Mouse (Mus musculus): ENCODE results near the gene Zcchc14. TPM values are rescaled to one million over a fixed set of nuclear protein-coding genes. Genes with fewer than 3 reads are reported as not detected.

Gene Zcchc14
- polyA plus RNA-seq, 1 experiment from 2014 or later, result 10.7 TPM

GRCm38 (mm10) chr8:121590203-121591177, 62.2 kb downstream of the Zcchc14 start, which contains the start of gene Map1lc3b:
Gene Map1lc3b (plus strand): TSS chr8:121590361.
- WGBS, result under 1% methylated on average over 94 of the region's 94 CpGs
- H3K27ac ChIP-seq, result peak within 1 kb of the TSS; percentile 51
- H3K4me3 ChIP-seq (replicated peaks), result peak within 1 kb of the TSS; percentile 90
- no peaks in the 10 kb centered on the region for H3K9me3 ChIP-seq
- peak; percentile 89 for ATAC-seq
- H3K27me3 ChIP-seq (replicated peaks), result no peaks in the 10 kb centered on the region
- H3K36me3 ChIP-seq, result peaks cover 4% of the 10 kb centered on the region
- peaks cover 16% of the 10 kb centered on the region for H3K4me1 ChIP-seq (replicated peaks)
- peak within 1 kb of the TSS; percentile 90 for H3K4me2 ChIP-seq (replicated peaks)
- peak within 1 kb of the TSS; percentile 83 for H3K9ac ChIP-seq

GRCm38 (mm10) chr8:121589205-121589726, 63.4 kb downstream of the Zcchc14 start:
- Histone ChIP-seq H3K9ac (no peak overlapping the region), H3K36me3 (0 out of 2 replicates have a peak, but pooled peaks cover under 1% of the 10 kb centered on the region), H3K27me3 (replicated peaks) (no peaks in the 10 kb centered on the region), H3K9me3 (no peaks in the 10 kb centered on the region), H3K4me1 (replicated peaks) (peaks cover 20% of the 10 kb centered on the region), H3K4me3 (replicated peaks) (no peak overlapping the region), H3K4me2 (replicated peaks) (no peak overlapping the region), H3K27ac (no peak overlapping the region)
- 51% methylated on average over 2 of the region's 2 CpGs for WGBS
- ATAC-seq, result no peak

- H3K9ac ChIP-seq, result no peak overlapping the region
- H3K4me1 ChIP-seq (replicated peaks), result peaks cover 20% of the 10 kb centered on the region
- no peaks in the 10 kb centered on the region for H3K36me3 ChIP-seq
- H3K27ac ChIP-seq, result no peak overlapping the region
- H3K27me3 ChIP-seq (replicated peaks), result no peaks in the 10 kb centered on the region
- WGBS, result 78% methylated on average over 4 of the region's 4 CpGs
- no peak for ATAC-seq
- H3K4me2 ChIP-seq (replicated peaks), result no peak overlapping the region
- H3K9me3 ChIP-seq, result no peaks in the 10 kb centered on the region
- H3K4me3 ChIP-seq (replicated peaks), result no peak overlapping the region
Measured at GRCm38 (mm10) chr8:121588750-121589149, 64.0 kb downstream of the Zcchc14 start.

- Histone ChIP-seq H3K4me2 (replicated peaks) (peak overlapping the region; percentile 61), H3K9me3 (no peaks in the 10 kb centered on the region), H3K27ac (no peak overlapping the region), H3K27me3 (replicated peaks) (no peaks in the 10 kb centered on the region), H3K4me3 (replicated peaks) (peak overlapping the region; percentile 47), H3K9ac (peak overlapping the region; percentile 46), H3K4me1 (replicated peaks) (peaks cover 7% of the 10 kb centered on the region; the same call in 1 of the 2 replicates), H3K36me3 (no peaks in the 10 kb centered on the region)
- peak; percentile 96 for ATAC-seq
- under 1% methylated on average over 47 of the region's 47 CpGs for WGBS
Measured at GRCm38 (mm10) chr8:121585159-121585825, 67.4 kb downstream of the Zcchc14 start.

- Histone ChIP-seq H3K4me2 (replicated peaks) (peak overlapping the region; percentile 61), H3K9me3 (no peaks in the 10 kb centered on the region), H3K27ac (no peak overlapping the region), H3K36me3 (no peaks in the 10 kb centered on the region), H3K27me3 (replicated peaks) (no peaks in the 10 kb centered on the region), H3K9ac (peak overlapping the region; percentile 46), H3K4me1 (replicated peaks) (peaks cover 5% of the 10 kb centered on the region; the same call in 1 of the 2 replicates), H3K4me3 (replicated peaks) (peak overlapping the region; percentile 47)
- ATAC-seq, result no peak
- 47% methylated on average over 13 of the region's 13 CpGs for WGBS
Measured at GRCm38 (mm10) chr8:121584730-121585129, 68.0 kb downstream of the Zcchc14 start.

- Histone ChIP-seq H3K4me3 (replicated peaks) (no peak overlapping the region), H3K4me1 (replicated peaks) (peaks cover 4% of the 10 kb centered on the region; the same call in 1 of the 2 replicates), H3K9me3 (no peaks in the 10 kb centered on the region), H3K4me2 (replicated peaks) (no peak overlapping the region), H3K36me3 (no peaks in the 10 kb centered on the region), H3K9ac (no peak overlapping the region), H3K27me3 (replicated peaks) (no peaks in the 10 kb centered on the region), H3K27ac (no peak overlapping the region)
- no peak for ATAC-seq
- WGBS, result 45% methylated on average over 8 of the region's 8 CpGs
Measured at GRCm38 (mm10) chr8:121583653-121584052, 69.0 kb downstream of the Zcchc14 start.

- H3K4me3 ChIP-seq (replicated peaks), result no peak overlapping the region
- no peak overlapping the region for H3K9ac ChIP-seq
- no peak overlapping the region for H3K4me2 ChIP-seq (replicated peaks)
- H3K4me1 ChIP-seq (replicated peaks), result peaks cover 15% of the 10 kb centered on the region
- 19% methylated on average over 9 of the region's 9 CpGs for WGBS
- no peaks in the 10 kb centered on the region for H3K36me3 ChIP-seq
- no peak for ATAC-seq
- no peaks in the 10 kb centered on the region for H3K27me3 ChIP-seq (replicated peaks)
- no peaks in the 10 kb centered on the region for H3K9me3 ChIP-seq
- no peak overlapping the region for H3K27ac ChIP-seq
Measured at GRCm38 (mm10) chr8:121580465-121580864, 72.2 kb downstream of the Zcchc14 start.

GRCm38 (mm10) chr8:121578676-121579451, 73.8 kb downstream of the Zcchc14 start, which contains the start of gene Fbxo31:
Gene Fbxo31 (minus strand): TSS chr8:121578806.
- WGBS, result 2% methylated on average over 63 of the region's 63 CpGs
- Histone ChIP-seq H3K9ac (peak within 1 kb of the TSS; percentile 79), H3K36me3 (no peaks in the 10 kb centered on the region), H3K4me3 (replicated peaks) (peak within 1 kb of the TSS; percentile 81), H3K9me3 (no peaks in the 10 kb centered on the region), H3K4me2 (replicated peaks) (peak within 1 kb of the TSS; percentile 84), H3K27ac (peak within 1 kb of the TSS; percentile 68), H3K27me3 (replicated peaks) (no peaks in the 10 kb centered on the region), H3K4me1 (replicated peaks) (peaks cover 12% of the 10 kb centered on the region)
- ATAC-seq, result peak; percentile 95

GRCm38 (mm10) chr8:121577751-121578675, 74.7 kb downstream of the Zcchc14 start:
- Histone ChIP-seq H3K4me1 (replicated peaks) (peaks cover 20% of the 10 kb centered on the region), H3K9ac (peak overlapping the region; percentile 79), H3K4me2 (replicated peaks) (peak overlapping the region; percentile 84), H3K27ac (peak overlapping the region; percentile 68), H3K4me3 (replicated peaks) (peak overlapping the region; percentile 81), H3K27me3 (replicated peaks) (no peaks in the 10 kb centered on the region), H3K9me3 (no peaks in the 10 kb centered on the region), H3K36me3 (no peaks in the 10 kb centered on the region)
- peak; percentile 61 for ATAC-seq
- WGBS, result 2% methylated on average over 44 of the region's 44 CpGs

GRCm38 (mm10) chr8:121575661-121576060, 77.0 kb downstream of the Zcchc14 start:
- peaks cover 20% of the 10 kb centered on the region for H3K4me1 ChIP-seq (replicated peaks)
- H3K36me3 ChIP-seq, result no peaks in the 10 kb centered on the region
- H3K27me3 ChIP-seq (replicated peaks), result no peaks in the 10 kb centered on the region
- WGBS, result 68% methylated on average over 3 of the region's 3 CpGs
- H3K9me3 ChIP-seq, result no peaks in the 10 kb centered on the region
- no peak for ATAC-seq
- no peak overlapping the region for H3K27ac ChIP-seq
- H3K9ac ChIP-seq, result no peak overlapping the region
- no peak overlapping the region for H3K4me2 ChIP-seq (replicated peaks)
- no peak overlapping the region for H3K4me3 ChIP-seq (replicated peaks)

GRCm38 (mm10) chr8:121573275-121573674, 79.4 kb downstream of the Zcchc14 start:
- H3K9me3 ChIP-seq, result no peaks in the 10 kb centered on the region
- WGBS, result 25% methylated on average over 3 of the region's 3 CpGs
- no peak overlapping the region for H3K4me2 ChIP-seq (replicated peaks)
- H3K4me3 ChIP-seq (replicated peaks), result no peak overlapping the region
- H3K27ac ChIP-seq, result no peak overlapping the region
- peaks cover 25% of the 10 kb centered on the region for H3K4me1 ChIP-seq (replicated peaks)
- H3K36me3 ChIP-seq, result no peaks in the 10 kb centered on the region
- peak; percentile 76 for ATAC-seq
- no peaks in the 10 kb centered on the region for H3K27me3 ChIP-seq (replicated peaks)
- no peak overlapping the region for H3K9ac ChIP-seq

Data from intestine, embryonic 15.5 days (tissue).